Mouse (Mus musculus): ENCODE data around the gene Suclg1. TPM values are rescaled to one million over a fixed set of nuclear protein-coding genes. Genes with fewer than 3 reads are reported as not detected.

Gene Suclg1
- total RNA-seq, 1 experiment from 2014 or later, result 87.5 TPM

DNA sequence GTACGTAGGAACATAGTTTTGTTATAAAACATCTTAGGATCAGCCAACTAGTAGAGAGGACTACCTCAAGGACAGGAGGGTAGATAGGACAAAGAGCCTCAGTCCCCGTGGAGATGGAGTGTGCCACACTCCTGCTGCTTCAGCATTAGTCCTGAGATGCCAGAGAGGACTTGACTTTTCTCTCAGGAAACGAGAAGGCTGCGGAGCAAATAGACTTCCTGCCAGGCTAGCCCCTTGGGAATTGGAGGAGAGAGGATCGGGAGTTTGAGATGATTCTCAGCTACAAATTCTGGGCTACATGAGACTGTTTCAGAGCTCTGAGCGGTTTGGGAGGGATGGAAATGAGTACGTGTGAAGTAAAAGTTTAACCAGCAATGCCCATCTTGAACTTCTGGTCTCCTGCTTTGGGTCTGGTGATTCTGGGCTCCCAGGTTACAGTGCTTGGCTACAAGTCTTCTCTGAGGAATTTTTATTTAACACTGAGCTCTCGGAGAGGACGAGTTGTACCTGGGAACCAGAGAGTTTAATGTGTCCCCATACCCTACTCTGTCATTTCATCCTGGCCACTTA lies 32.4 kb downstream of the Suclg1 start:
- no peak for ATAC-seq (replicated peaks in 1 of 2; ENCODE audit: insufficient read depth in 1 of 2, low FRiP score in 2 of 2, low TSS enrichment in 1 of 2, low read depth in 1 of 2, poor library complexity in 2 of 2, severe bottlenecking in 2 of 2)

DNA sequence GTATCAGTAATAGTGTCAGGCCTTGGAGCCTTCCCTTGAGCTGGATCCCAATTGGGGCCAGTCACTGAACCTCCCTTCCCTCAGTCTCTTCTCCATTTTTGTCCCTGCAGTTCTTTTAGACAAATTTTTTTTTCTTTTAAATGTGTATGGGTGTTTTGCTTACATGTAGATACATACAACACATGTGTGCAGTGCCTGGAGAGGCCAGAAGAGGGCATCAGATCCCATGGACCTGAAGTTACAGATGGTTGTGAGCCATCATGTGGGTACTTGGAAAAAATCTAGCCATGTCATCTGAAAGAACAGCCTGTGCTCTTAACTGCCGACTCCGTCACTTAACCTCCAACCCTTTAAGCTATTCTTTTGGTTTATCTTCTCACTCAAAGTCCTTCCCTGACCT lies 38.1 kb downstream of the Suclg1 start:
- no peak for ATAC-seq (replicated peaks in 1 of 2; ENCODE audit: insufficient read depth in 1 of 2, low FRiP score in 2 of 2, low TSS enrichment in 1 of 2, low read depth in 1 of 2, poor library complexity in 2 of 2, severe bottlenecking in 2 of 2)

DNA sequence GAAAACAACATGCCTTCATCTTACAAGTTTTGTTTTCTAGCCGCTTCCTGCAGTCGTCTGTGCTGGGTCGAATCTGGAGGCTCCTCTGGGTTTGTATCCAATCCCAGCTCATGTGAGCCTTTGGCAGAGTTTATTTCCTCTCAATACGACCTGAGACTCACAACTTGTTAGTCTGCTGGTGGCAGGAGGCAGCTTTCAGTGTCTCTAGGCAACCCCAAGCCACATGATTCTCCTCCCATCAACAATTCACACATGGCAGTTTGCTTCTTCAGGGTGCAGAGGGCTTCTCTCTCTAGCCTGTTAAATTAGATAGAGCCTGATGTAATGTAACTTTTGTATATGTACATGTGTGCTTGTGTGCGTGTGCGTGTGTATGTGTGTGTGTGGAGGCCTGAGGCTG lies 58.7 kb downstream of the Suclg1 start:
- ATAC-seq (replicated peaks in 1 of 2; ENCODE audit: insufficient read depth in 1 of 2, low FRiP score in 2 of 2, low TSS enrichment in 1 of 2, low read depth in 1 of 2, poor library complexity in 2 of 2, severe bottlenecking in 2 of 2), result no peak

DNA sequence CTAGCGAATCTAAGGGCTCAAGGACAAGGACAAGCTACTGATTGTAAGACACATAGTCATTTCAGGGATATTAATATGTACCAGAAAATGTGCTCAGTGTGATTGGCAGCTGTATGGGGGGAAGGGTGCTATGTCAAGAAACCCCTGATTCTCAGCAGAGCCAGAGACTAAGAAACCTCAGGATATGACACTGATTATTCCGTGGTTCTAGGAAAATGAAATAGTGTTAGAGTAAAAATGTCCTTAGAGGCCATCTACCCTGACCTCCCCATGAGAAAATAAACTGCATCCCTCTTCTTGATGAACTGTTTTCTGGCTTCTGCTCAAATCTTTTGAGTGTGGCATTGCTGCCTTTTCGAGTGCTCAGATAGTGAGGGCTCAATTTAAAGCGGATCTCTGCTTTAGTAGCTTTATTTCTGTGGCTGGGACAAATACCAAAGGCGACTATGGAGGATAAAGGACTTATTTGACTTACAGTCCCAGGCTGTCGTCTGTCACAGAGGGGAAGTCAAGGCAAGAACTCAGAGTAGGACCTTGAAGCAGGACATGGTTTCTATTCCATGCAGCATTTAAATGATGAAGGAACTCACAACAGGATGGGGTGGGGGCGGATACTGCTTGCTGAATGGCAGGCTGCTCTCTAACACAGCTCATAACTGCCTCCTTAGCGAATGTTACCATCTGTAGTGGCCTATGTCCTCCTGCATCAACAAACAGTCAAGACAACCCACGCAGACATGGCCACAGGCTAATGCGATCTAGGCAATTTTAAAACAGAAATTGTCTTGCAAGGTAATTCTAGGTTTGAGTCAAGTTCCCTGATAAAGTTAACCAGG lies 60.7 kb downstream of the Suclg1 start:
- no peak for ATAC-seq (replicated peaks in 1 of 2; ENCODE audit: insufficient read depth in 1 of 2, low FRiP score in 2 of 2, low TSS enrichment in 1 of 2, low read depth in 1 of 2, poor library complexity in 2 of 2, severe bottlenecking in 2 of 2)

DNA sequence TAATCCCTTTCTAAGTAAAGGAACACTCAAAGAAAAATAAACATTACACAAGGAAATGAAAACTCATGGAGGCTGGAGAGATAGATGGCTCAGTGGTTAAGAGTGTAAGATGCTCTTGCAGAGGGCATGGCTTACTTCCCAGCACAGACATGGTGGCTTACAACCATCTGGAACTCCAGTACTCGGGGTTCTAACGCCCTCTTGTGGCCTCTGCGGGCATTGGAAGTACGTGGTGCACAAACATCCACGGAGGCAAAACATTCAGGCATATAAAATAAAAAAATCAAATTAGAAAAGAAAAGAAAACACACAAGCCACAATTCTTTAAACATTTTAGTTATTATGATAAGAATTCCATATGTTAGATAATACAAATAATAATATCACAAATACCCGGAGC lies 63.2 kb downstream of the Suclg1 start:
- no peak for ATAC-seq (replicated peaks in 1 of 2; ENCODE audit: insufficient read depth in 1 of 2, low FRiP score in 2 of 2, low TSS enrichment in 1 of 2, low read depth in 1 of 2, poor library complexity in 2 of 2, severe bottlenecking in 2 of 2)

DNA sequence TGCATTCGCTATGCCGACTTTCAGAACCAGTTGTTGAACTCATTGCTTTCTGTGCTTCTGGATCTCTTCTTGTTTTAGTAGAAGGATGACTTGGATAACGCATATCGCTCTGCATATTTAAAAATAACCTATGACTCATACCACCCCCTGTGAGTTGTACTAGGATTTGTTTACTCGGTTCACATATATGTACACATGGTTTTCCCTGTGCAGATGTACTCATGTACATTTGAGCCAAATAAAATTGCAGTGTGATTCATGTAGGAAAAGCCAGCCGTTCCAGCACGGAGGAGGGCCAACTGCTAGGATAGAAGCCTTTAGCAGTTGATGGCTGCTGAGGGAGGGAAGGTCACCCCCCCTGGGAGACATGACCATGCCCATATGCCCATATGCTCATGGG lies 63.6 kb downstream of the Suclg1 start:
- ATAC-seq (replicated peaks in 1 of 2; ENCODE audit: insufficient read depth in 1 of 2, low FRiP score in 2 of 2, low TSS enrichment in 1 of 2, low read depth in 1 of 2, poor library complexity in 2 of 2, severe bottlenecking in 2 of 2), result no peak

DNA sequence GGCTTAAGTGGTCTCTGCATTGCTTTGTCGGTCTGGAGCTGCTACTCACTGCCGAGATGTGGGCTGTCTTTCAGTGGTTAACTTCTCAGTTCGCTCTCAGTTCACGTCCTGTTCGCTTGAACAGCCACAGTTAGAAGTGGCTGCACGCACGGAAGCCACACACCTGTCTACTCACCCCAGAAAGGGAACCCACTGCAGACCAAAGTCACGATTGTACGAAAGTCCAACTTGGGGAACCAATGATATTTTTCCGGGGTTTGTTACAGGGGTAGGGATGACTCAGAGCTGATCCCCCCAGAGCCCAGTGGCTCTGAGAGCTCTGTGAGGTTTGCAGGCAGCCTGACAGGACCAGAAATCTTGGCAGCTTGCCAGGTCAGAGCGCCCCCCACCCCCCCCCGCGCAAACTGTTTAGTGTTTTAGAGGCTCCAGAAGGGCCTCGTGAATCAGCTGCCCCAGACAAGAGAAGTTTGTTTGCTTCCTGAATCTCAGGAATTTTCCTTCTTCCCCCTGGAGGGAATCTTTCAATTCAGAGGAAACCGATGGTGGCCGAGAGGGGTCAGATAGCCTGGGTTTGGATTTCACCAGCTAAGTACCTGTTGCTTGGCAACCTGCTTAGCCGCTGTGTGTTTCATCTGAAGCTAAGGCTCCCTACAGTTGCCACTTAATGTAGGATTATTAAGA lies 66.9 kb downstream of the Suclg1 start:
- ATAC-seq (replicated peaks in 1 of 2; ENCODE audit: insufficient read depth in 1 of 2, low FRiP score in 2 of 2, low TSS enrichment in 1 of 2, low read depth in 1 of 2, poor library complexity in 2 of 2, severe bottlenecking in 2 of 2), result peak; percentile 89 to 92

DNA sequence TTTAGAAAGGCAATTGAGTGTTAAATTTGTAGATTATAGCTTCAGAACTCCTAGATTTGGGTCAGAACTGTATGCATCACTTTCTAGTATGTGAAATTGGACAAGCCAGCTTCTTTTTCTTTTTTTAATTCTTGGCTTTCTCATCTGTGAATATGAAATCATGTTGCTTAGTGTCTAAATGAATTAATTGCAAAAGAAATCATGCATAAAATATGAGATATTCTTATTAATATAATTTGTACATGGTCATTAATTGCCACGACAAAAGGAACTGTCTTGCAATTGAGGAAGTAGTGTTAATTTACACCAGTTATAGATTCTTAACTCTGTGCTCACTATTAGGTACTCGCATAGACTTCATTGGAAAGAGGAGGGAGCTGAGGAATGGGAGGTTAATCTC lies 74.1 kb downstream of the Suclg1 start:
- no peak for ATAC-seq (replicated peaks in 1 of 2; ENCODE audit: insufficient read depth in 1 of 2, low FRiP score in 2 of 2, low TSS enrichment in 1 of 2, low read depth in 1 of 2, poor library complexity in 2 of 2, severe bottlenecking in 2 of 2)

Other genes starting within 250 kb of the Suclg1 start
- gene Dnah6, start 26.7 kb upstream of the Suclg1 start, total RNA-seq (2017), result under 0.01 and 0.19 TPM in 2 replicates
- gene 4931417E11Rik, start 221.3 kb downstream of the Suclg1 start, total RNA-seq (2017), result not detected in 2 replicates